Mouse (Mus musculus): ENCODE results near the gene Bik. TPM values are rescaled to one million over a fixed set of nuclear protein-coding genes. Genes with fewer than 3 reads are reported as not detected.

Gene Bik
- polyA plus RNA-seq, 1 experiment from 2014 or later: 0.84 TPM

DNA sequence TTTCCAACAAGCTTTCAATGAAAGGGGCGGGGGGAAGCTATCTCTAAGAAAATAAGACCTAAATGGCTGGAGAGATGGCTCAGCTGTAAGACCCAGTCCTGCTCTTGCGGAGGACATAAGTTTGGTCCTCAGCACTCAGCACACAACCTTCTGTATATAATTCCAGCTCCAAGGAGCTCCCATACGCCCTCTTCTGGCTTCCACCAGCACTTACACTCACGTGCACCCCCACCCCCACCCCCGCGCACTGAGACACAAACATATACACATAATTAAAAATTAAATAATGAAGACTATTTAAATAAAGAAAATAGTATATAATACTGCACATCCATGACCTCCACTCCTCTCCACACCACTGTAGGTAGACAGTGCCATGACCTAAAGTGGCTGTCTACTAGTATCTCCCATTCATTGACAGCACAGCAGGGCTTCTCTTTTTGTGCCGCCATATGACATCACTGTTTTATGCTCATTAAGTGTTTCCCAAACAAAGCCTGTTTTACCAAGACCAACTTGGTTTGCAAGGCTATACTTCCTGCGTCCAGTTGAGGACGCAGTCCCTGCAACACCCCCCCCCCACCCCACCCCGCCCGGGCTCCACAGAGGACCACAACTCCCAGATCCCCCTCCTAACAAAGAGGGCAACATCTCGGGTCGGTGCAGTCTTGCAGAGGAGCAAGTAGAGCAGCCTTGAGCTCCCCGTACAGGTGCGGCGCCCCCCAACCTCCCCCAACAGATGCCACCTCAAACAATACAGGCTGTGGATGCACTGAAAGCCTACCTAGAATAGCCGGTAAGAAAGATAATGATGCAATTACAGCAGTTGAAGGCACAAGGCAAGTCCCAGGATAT, 16.5 kb upstream of the Bik start:
- 27% methylated on average over 17 of the region's 17 CpGs for WGBS
- ATAC-seq (ENCODE audit: low FRiP score) (peak; percentile 88), DNase-seq (ENCODE audit: low spot score) (peak; percentile 30)
- Histone ChIP-seq H3K4me1 (replicated peaks; ENCODE audit: control insufficient read depth, insufficient read depth, low read length) (peaks cover 14% of the 10 kb centered on the region), H3K4me2 (replicated peaks) (peak overlapping the region; percentile 57), H3K27ac (peak overlapping the region; percentile 93), H3K27me3 (ENCODE audit: control insufficient read depth, insufficient read depth, low read length) (no peaks in the 10 kb centered on the region), H3K9ac (peak overlapping the region; percentile 77), H3K4me3 (replicated peaks; ENCODE audit: low read length) (peak overlapping the region; percentile 61), H3K36me3 (replicated peaks; ENCODE audit: control insufficient read depth, insufficient read depth) (0 out of 2 replicates have a peak, but pooled peaks cover 9% of the 10 kb centered on the region), H3K9me3 (ENCODE audit: control insufficient read depth, low read length) (no peaks in the 10 kb centered on the region)

GRCm38 (mm10) chr15:83510805-83511405, 15.8 kb upstream of the Bik start, which contains the start of gene Ttll1:
Gene Ttll1, minus strand, starts transcription at chr15:83510893.
- no peaks in the 10 kb centered on the region for H3K27me3 ChIP-seq (ENCODE audit: control insufficient read depth, insufficient read depth, low read length)
- peak within 1 kb of the TSS; percentile 57 for H3K4me2 ChIP-seq (replicated peaks)
- H3K4me1 ChIP-seq (replicated peaks; ENCODE audit: control insufficient read depth, insufficient read depth, low read length): peaks cover 14% of the 10 kb centered on the region
- DNase-seq (ENCODE audit: low spot score) (peak; percentile 99), ATAC-seq (ENCODE audit: low FRiP score) (peak; percentile 94)
- H3K9ac ChIP-seq: peak within 1 kb of the TSS; percentile 77
- H3K27ac ChIP-seq: peak within 1 kb of the TSS; percentile 93
- H3K36me3 ChIP-seq (replicated peaks; ENCODE audit: control insufficient read depth, insufficient read depth): 0 out of 2 replicates have a peak, but pooled peaks cover 1% of the 10 kb centered on the region
- peak within 1 kb of the TSS; percentile 61 for H3K4me3 ChIP-seq (replicated peaks; ENCODE audit: low read length)
- 14% methylated on average over 41 of the region's 41 CpGs for WGBS
- H3K9me3 ChIP-seq (ENCODE audit: control insufficient read depth, low read length): no peaks in the 10 kb centered on the region

DNA sequence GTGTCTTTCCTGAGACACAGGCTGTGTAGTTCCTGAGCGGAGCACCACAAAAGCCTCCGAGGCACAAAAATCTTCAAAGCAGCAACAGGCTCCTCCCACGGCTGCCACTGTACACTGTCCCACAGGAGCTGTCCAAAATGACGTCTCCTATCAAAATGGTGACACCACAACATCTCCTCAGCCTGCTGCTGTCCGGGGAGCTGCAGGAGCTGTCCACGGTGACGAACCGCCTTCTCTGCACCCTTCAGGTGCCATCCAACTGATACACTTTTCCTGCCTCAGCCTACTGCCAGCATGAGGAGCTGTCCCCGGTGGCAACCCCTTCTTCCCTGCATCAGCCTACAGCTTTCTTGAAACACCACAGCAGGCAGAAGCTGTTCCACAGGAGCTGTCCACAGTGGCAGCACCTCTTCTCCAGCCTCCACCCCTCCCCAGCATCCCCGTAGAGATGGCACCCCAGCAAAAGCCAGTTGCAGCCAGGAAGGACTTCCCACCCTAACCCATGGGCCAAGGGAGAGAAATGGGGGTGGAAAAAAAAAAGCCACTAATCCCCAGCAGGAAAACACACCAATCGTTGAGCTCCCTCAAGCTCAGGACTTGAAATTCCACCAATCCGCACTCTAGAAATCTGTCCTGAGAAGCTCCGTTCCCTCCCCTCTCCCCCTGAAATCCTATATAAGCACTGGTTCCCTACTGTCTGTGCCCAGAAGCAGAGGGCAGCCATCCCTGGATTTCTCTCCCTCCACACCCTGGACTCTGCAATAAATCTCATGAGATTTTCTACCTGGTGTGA, 14.0 kb upstream of the Bik start:
- no peak overlapping the region for H3K27ac ChIP-seq
- H3K27me3 ChIP-seq (ENCODE audit: control insufficient read depth, insufficient read depth, low read length): no peaks in the 10 kb centered on the region
- H3K4me1 ChIP-seq (replicated peaks; ENCODE audit: control insufficient read depth, insufficient read depth, low read length): peaks cover 14% of the 10 kb centered on the region
- H3K36me3 ChIP-seq (replicated peaks; ENCODE audit: control insufficient read depth, insufficient read depth): no peaks in the 10 kb centered on the region
- no peak overlapping the region for H3K4me2 ChIP-seq (replicated peaks)
- DNase-seq (ENCODE audit: low spot score): no peak
- no peaks in the 10 kb centered on the region for H3K9me3 ChIP-seq (ENCODE audit: control insufficient read depth, low read length)
- 80% methylated on average over 13 of the region's 13 CpGs for WGBS
- H3K4me3 ChIP-seq (replicated peaks; ENCODE audit: low read length): no peak overlapping the region
- no peak for ATAC-seq (ENCODE audit: low FRiP score)
- no peak overlapping the region for H3K9ac ChIP-seq

DNA sequence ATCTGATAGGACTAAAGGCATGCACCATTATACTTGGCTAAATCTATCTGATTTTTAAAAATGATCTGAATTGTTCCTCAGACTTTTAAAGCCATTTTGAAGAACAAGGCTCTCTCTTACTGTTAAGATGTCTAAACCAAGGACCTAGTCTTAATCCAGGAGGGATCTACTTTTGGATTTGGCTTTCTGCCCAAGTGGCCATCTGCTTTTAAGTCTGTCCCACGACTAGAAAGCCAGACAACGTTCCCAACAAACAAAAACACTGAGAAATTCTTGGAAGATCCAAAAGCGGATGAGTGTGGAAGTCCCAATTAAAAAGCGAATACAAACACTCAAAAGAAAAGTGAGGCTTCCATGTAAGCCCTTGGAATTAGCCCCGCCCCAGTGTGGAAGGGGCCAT, 11.6 kb upstream of the Bik start:
- Histone ChIP-seq H3K4me1 (replicated peaks; ENCODE audit: control insufficient read depth, insufficient read depth, low read length) (0 out of 2 replicates have a peak, but pooled peaks cover 1% of the 10 kb centered on the region), H3K27me3 (ENCODE audit: control insufficient read depth, insufficient read depth, low read length) (no peaks in the 10 kb centered on the region), H3K4me2 (replicated peaks) (no peak overlapping the region), H3K4me3 (replicated peaks; ENCODE audit: low read length) (no peak overlapping the region), H3K9ac (no peak overlapping the region), H3K27ac (no peak overlapping the region), H3K9me3 (ENCODE audit: control insufficient read depth, low read length) (no peaks in the 10 kb centered on the region), H3K36me3 (replicated peaks; ENCODE audit: control insufficient read depth, insufficient read depth) (no peaks in the 10 kb centered on the region)
- 75% methylated on average over 5 of the region's 5 CpGs for WGBS
- ATAC-seq (ENCODE audit: low FRiP score): no peak
- no peak for DNase-seq (ENCODE audit: low spot score)

DNA sequence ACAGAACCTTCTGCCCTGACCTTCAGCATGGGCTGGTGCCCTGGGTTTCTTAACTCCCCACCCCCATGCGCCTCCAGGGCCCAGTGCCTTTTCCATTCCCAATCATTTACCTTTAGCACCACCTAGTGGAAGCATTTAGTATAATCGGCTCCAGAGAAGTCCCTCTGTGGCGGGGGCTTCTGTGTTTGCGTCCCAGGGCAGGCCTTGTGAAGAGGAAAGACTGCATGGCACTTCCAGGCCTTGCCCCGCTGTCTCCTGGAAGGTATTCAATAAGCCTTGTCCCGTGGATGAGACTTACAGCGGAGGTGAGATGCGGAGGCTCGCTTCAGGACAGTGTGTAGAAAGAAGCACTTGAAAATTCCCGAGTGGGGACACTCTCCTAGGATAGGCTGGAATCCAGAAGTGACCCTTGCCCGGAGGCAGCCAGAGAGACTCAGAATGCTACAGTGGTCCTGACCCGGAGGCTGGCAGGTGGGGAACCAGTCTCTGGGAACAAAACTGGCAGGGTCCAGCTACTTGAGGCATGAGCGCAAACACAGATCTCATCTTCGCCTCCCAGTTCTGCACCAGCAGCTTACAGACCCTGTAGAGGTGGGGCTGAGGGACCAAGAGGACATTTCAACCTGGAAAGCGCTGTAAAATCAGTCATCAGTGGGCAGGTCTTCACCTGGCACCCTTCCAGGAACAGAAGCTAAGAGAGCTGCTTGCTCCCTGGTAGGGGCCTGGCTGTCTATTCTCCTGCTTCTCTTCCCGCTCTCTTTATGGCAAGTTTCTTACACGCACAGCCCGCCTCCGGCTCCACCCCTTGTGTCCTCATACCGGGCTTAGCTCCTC, 8.2 kb upstream of the Bik start:
- H3K27ac ChIP-seq: no peak overlapping the region
- peaks cover 5% of the 10 kb centered on the region; the same call in 1 of the 2 replicates for H3K4me1 ChIP-seq (replicated peaks; ENCODE audit: control insufficient read depth, insufficient read depth, low read length)
- no peak overlapping the region for H3K4me2 ChIP-seq (replicated peaks)
- DNase-seq (ENCODE audit: low spot score) (peak; percentile 84), ATAC-seq (ENCODE audit: low FRiP score) (peak; percentile 34; the same call in 1 of the 2 replicates)
- H3K9me3 ChIP-seq (ENCODE audit: control insufficient read depth, low read length): no peaks in the 10 kb centered on the region
- H3K4me3 ChIP-seq (replicated peaks; ENCODE audit: low read length): no peak overlapping the region
- no peak overlapping the region for H3K9ac ChIP-seq
- WGBS: 35% methylated on average over 20 of the region's 20 CpGs
- no peaks in the 10 kb centered on the region for H3K36me3 ChIP-seq (replicated peaks; ENCODE audit: control insufficient read depth, insufficient read depth)
- no peaks in the 10 kb centered on the region for H3K27me3 ChIP-seq (ENCODE audit: control insufficient read depth, insufficient read depth, low read length)

- Histone ChIP-seq H3K4me1 (replicated peaks; ENCODE audit: control insufficient read depth, insufficient read depth, low read length) (peaks cover 10% of the 10 kb centered on the region; the same call in 1 of the 2 replicates), H3K4me3 (replicated peaks; ENCODE audit: low read length) (no peak overlapping the region), H3K27ac (no peak overlapping the region), H3K27me3 (ENCODE audit: control insufficient read depth, insufficient read depth, low read length) (peaks cover 9% of the 10 kb centered on the region), H3K4me2 (replicated peaks) (no peak overlapping the region), H3K9me3 (ENCODE audit: control insufficient read depth, low read length) (no peaks in the 10 kb centered on the region), H3K36me3 (replicated peaks; ENCODE audit: control insufficient read depth, insufficient read depth) (no peaks in the 10 kb centered on the region), H3K9ac (no peak overlapping the region)
- ATAC-seq (ENCODE audit: low FRiP score) (no peak), DNase-seq (ENCODE audit: low spot score) (no peak)
- WGBS: 88% methylated on average over 6 of the region's 6 CpGs
Observed at GRCm38 (mm10) chr15:83520861-83521382, 5.7 kb upstream of the Bik start.

DNA sequence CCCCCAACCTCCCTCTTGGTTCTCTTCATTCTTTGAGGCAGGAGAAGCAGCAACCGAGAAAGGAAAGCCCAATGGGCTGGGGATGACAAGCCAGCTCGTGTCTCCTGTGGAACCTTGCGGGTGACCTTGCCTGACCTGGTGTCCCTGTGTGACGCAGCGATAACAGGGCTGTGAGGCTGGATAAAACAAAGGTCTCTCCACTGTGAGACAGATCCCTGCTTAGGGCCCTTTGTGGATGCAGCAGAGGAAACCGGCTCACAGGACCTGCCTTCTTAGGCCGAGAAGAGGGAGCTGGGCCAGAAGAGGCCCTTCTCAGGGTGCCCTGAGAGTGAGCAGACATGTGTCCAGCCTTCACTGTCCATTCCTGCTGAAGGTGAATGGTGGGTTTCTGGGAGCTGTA, 3.5 kb upstream of the Bik start:
- H3K4me1 ChIP-seq (replicated peaks; ENCODE audit: control insufficient read depth, insufficient read depth, low read length): peaks cover 10% of the 10 kb centered on the region; the same call in 1 of the 2 replicates
- H3K27ac ChIP-seq: no peak overlapping the region
- 11% methylated on average over 7 of the region's 7 CpGs for WGBS
- no peak overlapping the region for H3K4me3 ChIP-seq (replicated peaks; ENCODE audit: low read length)
- H3K9ac ChIP-seq: 0 out of 2 replicates have a peak overlapping the region, but pooled peaks have one; percentile 8
- ATAC-seq (ENCODE audit: low FRiP score) (no peak), DNase-seq (ENCODE audit: low spot score) (no peak)
- no peak overlapping the region for H3K4me2 ChIP-seq (replicated peaks)
- peaks cover 31% of the 10 kb centered on the region for H3K27me3 ChIP-seq (ENCODE audit: control insufficient read depth, insufficient read depth, low read length)
- no peaks in the 10 kb centered on the region for H3K36me3 ChIP-seq (replicated peaks; ENCODE audit: control insufficient read depth, insufficient read depth)
- no peaks in the 10 kb centered on the region for H3K9me3 ChIP-seq (ENCODE audit: control insufficient read depth, low read length)

GRCm38 (mm10) chr15:83523638-83524332, 2.9 kb upstream of the Bik start:
- H3K4me3 ChIP-seq (replicated peaks; ENCODE audit: low read length): no peak overlapping the region
- H3K36me3 ChIP-seq (replicated peaks; ENCODE audit: control insufficient read depth, insufficient read depth): no peaks in the 10 kb centered on the region
- H3K27ac ChIP-seq: no peak overlapping the region
- H3K9ac ChIP-seq: 0 out of 2 replicates have a peak overlapping the region, but pooled peaks have one; percentile 8
- H3K4me2 ChIP-seq (replicated peaks): no peak overlapping the region
- no peaks in the 10 kb centered on the region for H3K9me3 ChIP-seq (ENCODE audit: control insufficient read depth, low read length)
- DNase-seq (ENCODE audit: low spot score): no peak
- peaks cover 10% of the 10 kb centered on the region; the same call in 1 of the 2 replicates for H3K4me1 ChIP-seq (replicated peaks; ENCODE audit: control insufficient read depth, insufficient read depth, low read length)
- no peak for ATAC-seq (ENCODE audit: low FRiP score)
- H3K27me3 ChIP-seq (ENCODE audit: control insufficient read depth, insufficient read depth, low read length): peaks cover 32% of the 10 kb centered on the region
- WGBS: 42% methylated on average over 14 of the region's 14 CpGs

Measured in hindbrain, embryonic 14.5 days (tissue).